Mouse (Mus musculus) erythroid progenitor cell, adult 5-6 weeks (primary cell): ENCODE results near the gene Madcam1. TPM values are rescaled to one million over a fixed set of nuclear protein-coding genes. Genes with fewer than 3 reads are reported as not detected.

Source experiments
- ATAC-seq: replicated peaks from 2 replicates; pipeline ENCODE4 v1.8.0; 2016; ENCODE audit warnings: moderate number of reproducible peaks, mild to moderate bottlenecking, moderate TSS enrichment, inconsistent platforms; ENCODE audit not compliant: poor library complexity, low FRiP score, severe bottlenecking
- total RNA-seq, 2 experiments: library from RNA; stranded (forward) in 1 of 2; stranded (reverse) in 1 of 2; fragments of 150-400 nt in 1 of 2; fragments of 186-747, 209-891 nt in 1 of 2; gene quantifications; 2 replicates each; pipeline versions ENCODE4 v1.2.3 to v1.2.4; 2015 to 2017; ENCODE audit warnings: low replicate concordance in 2 of 2

The Madcam1 gene
- total RNA-seq, 2 experiments from 2014 or later, result not detected

DNA sequence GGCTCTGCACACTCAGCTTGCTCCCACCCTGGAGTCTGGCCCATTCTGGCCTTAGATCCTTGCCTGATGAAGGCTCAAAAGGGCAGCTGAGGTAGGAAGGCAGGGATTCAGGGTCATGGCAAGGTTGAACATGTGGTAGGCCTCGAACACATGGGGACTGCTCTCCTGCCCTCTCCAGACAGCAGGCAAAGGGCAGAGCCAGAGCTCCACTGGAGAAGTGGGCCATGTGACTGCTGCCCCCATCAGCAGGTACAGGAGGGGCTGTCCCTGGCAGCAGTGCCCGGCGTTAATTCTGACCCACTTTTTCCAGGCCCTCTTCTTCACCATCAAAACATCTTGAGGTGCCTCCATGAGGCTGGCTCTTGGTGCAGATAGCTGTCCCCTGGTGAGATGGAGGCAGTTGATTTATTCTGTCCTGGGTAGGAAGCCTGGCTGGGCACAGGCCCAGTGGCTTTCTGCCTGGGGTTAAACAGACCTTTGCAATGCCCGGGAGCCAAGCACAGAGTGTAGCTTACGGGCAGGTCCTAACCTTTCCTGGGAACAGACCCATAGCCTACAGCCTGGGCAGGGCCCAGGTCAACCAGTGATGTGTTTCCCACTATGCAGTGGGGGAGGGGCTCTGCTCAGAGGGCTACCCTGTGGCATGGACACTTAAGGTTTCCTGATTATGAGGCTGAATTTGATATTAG, 42.2 kb downstream of the Madcam1 start:
- ATAC-seq, result no peak

DNA sequence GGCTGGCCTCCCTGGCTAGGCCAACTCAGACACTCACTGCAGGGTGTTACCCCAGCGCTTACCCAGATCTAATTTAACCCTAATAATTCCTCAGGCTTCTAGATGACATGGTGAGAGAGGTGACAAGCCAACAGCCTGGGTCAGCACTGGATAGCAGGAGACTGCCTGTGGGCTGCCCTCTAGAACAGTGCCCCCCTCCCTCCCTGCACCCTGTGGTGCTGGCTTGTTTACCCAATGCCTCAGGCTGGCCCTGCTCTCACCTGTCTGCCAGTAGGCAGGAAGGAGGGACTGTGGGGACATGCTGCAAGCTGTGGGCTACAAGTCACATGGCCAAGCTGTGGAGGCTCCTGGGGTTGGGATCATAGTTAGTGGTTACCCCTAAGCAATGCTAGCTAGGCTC, 42.8 kb downstream of the Madcam1 start:
- no peak for ATAC-seq

DNA sequence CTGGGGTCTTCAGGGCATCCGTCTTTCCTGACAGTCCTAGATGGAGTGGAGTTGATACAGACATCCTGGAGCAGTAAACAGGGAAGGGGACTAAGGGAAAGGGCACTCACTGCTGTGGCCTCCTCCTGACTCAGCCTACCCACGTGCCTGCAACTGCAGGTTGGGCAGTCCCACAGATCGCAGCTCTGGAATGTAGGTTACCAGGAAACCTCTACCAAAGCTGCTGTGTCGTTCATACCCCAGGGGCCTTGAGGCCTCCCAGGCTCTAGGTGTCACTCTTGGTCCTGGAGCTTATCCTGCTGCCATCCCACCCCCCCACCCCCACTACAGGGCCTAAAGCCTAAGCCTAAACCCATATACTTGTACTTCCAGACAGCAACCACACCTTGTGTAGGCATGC, 43.4 kb downstream of the Madcam1 start:
- no peak for ATAC-seq

DNA sequence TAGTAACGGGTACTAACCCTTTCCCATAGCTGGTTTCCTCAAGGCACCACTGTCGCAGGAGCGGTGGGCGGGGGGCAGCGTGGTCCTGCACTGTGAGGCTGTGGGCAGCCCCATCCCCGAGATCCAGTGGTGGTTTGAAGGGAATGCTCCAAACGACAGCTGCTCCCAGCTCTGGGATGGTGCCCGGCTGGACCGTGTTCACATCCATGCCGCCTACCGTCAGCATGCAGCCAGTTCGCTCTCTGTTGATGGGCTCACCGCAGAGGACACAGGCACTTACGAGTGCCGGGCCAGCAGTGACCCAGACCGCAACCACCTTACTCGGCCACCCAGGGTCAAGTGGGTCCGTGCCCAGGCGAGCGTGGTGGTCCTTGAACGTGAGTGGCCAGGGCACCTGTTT, 44.3 kb downstream of the Madcam1 start:
- ATAC-seq, result no peak

DNA sequence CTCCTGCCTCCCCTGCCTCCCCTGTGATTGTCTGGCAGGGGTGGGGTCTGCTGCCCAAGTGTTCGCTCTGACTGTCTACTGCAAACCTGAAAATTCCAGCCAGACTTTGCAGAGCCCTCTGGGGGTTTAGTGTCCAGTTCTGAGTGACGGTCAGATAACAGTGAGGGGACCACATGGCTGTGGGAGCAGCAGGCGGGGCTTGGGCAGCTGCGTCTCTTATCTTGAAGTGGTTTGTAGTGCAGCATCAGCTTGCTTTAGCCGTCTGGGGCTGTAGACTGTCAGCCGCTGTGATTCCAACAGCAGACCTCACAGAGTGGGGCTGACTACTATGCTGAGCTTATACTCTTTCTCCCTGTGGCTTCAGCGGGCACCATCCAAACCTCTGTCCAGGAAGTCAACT, 44.9 kb downstream of the Madcam1 start:
- no peak for ATAC-seq

DNA sequence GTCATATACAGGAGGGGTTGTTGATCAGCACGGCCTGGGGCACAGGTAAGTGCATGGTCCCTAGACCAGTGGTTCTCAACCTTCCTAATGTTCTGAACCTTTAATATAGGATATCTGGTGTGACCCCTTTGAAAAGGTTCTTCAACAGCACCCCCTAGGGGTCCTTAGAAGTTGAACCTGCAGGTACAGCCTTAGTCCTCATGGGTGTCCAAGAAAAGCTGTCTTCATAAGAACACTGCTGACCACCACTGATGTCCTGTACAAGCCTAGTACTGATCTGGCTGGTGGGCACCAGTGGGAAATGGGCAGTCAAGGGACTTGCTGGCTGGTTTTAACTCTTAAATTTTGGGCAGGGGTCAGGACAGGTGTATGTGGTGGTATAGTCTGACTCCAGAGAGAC, 47.7 kb downstream of the Madcam1 start:
- peak; percentile 23; the same call in 1 of the 2 replicates for ATAC-seq

DNA sequence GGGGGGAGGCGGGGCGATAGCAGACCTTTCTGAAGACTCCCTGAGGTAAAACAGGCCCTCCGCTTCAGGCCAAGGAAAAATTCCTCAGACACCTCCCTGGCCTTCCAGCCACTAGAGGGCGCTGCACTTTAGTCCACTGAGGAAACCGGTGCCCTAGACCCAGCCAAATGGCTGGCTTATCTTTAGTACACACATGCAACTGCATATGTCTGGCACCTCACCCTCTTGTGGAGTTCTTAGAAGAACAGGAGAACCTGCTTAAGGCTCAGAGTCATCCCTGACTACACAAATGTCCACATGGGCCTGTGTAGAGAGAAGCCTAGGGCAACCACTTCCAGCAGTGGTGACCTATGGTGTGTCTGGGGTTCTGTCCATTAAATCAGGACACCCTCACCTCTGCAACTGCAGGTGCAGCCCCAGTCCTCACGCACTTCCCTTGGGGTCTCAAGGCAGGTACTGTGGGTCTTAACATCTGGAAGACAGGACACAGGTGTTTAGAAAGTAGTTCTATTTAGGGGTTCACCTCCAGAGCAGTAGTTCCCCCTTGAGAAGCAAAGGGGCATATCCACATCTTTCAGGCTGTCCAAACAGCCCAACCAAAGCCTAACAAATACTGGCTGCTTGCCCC, 48.3 kb downstream of the Madcam1 start:
- ATAC-seq, result peak; percentile 88

DNA sequence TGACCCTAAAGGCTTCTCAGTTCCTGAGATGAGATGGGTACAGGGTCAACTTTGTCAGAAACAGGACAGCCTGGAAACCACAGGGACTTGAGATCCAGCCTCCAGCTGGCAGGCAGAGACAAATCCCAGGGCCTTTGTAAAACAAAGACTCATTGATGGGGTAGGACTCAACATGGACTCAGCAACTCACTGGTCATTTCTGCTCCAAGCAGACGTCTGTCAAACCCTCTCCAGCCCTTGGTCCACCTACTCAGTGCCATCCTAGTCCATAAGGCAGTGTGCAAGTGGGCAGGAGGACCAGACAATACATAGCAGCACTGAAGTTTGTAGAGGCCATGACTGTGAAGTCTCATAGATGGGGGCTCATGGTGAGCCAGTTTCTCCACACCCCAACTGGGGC, 48.8 kb downstream of the Madcam1 start:
- no peak for ATAC-seq

DNA sequence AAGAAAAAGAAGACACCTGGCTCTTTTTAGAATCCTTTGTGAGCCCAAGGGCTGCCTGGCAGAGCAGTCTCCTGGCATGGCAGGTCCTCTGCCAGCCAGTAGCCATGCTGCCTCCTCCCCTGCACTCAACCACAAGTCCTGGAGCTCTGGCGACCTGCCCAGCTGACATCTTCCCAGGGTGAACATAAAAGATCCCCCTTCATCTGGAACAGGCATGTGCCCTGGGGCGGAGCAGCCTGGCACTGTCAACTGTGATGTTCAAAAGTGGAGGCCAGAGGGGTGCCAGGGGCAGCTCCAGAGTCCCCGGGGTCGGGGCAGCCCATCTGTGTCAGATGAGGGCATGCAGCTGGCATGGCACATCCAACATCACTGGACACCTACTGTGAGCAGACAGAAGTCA, 50.6 kb downstream of the Madcam1 start:
- ATAC-seq, result no peak

DNA sequence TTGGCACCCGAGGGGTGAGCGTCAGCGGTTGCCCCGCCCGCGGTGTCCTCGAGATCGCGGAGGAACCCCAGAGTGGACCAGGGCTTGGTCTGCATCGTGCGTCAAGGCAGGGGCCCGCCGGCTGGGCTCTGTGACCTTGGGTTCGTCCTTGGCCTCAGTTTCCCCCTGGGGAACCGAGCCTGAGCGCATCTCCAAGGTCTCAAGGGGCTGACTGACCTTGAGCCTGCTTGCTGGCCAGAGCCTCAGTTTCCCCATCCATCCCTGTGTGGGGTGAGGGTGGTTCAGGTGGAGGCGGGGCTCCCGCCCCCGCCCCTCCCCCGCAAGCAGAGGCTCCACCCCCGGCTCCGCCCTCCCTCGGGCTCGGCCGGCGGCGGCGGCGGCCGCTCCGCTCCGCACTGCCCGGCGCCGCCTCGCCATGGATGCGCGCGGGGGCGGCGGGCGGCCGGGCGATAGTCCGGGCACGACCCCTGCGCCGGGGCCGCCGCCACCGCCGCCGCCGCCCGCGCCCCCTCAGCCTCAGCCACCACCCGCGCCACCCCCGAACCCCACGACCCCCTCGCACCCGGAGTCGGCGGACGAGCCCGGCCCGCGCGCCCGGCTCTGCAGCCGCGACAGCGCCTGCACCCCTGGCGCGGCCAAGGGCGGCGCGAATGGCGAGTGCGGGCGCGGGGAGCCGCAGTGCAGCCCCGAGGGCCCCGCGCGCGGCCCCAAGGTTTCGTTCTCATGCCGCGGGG, 52.1 kb downstream of the Madcam1 start, which contains the start of gene Hcn2:
Hcn2 (plus strand) TSS at position 381 of the 734 bp plus-strand sequence.
- ATAC-seq, result no peak

DNA sequence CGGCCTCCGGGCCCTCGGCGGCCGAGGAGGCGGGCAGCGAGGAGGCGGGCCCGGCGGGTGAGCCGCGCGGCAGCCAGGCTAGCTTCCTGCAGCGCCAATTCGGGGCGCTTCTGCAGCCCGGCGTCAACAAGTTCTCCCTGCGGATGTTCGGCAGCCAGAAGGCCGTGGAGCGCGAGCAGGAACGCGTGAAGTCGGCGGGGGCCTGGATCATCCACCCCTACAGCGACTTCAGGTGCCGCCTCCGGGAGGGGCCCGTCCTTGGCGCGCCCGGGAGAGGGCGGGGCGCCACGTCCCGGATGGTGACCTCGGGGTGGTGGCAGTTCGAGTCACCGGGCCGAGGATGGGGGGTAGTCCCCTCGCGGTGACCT, 52.6 kb downstream of the Madcam1 start:
- ATAC-seq, result no peak

DNA sequence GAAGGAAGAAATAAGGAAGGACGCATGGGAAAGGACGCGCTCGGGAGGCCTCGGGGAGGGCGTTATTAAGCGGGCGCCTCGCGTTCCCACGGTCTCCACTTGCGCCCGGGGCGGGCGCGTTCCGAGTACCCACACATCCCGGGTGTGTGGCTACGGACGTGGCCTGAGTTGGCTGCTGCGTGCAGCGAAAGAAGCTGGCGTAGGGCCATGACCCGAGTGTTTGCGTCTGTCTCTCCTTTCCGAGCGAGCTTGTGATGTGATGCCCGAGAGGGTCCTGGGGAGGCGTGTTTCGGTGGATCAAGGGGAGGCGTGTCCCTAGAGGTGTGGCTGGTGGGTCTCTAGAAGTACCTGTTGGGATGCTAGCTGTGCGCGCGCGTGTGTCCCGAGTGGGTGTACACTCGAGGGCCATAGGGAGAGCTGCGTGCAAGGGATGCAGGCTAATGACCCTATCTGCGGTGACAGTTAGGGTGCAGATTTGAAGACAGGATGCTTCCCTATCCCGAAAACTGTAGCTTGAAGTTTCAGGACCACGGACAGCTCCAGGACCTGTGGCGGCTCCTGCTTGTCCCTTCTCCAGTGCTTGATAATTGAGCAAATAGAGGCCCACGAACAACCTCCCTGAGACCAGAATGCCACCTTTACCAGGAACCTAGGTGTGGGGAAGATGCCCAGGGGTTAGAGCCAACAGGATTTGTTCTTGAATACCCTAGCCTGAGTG, 53.4 kb downstream of the Madcam1 start:
- ATAC-seq, result 0 out of 2 replicates have a peak, but pooled peaks have one; percentile 31

Other genes with a start within 250 kb of the Madcam1 start
- not detected in 2 replicates for gene Vmn2r83, start 195.8 kb upstream of the Madcam1 start, total RNA-seq (2015; ENCODE audit: low replicate concordance)
- gene Vmn2r83, start 195.8 kb upstream of the Madcam1 start, total RNA-seq (2017; ENCODE audit: low replicate concordance), result not detected in 2 replicates
- 2.5 TPM in 1 of 2 replicates, not detected in the other for gene Plpp2, start 130.8 kb upstream of the Madcam1 start, total RNA-seq (2015; ENCODE audit: low replicate concordance)
- gene Plpp2, start 130.8 kb upstream of the Madcam1 start, total RNA-seq (2017; ENCODE audit: low replicate concordance), result not detected in 2 replicates
- gene Mier2, start 109.4 kb upstream of the Madcam1 start, total RNA-seq (2015; ENCODE audit: low replicate concordance), result not detected in 2 replicates
- gene Mier2, start 109.4 kb upstream of the Madcam1 start, total RNA-seq (2017; ENCODE audit: low replicate concordance), result 0.77 TPM in 1 of 2 replicates, not detected in the other
- not detected in 2 replicates for gene Theg, start 77.2 kb upstream of the Madcam1 start, total RNA-seq (2015; ENCODE audit: low replicate concordance)
- not detected in 2 replicates for gene Theg, start 77.2 kb upstream of the Madcam1 start, total RNA-seq (2017; ENCODE audit: low replicate concordance)
- not detected in 2 replicates for gene C2cd4c, start 50.5 kb upstream of the Madcam1 start, total RNA-seq (2015; ENCODE audit: low replicate concordance)
- gene C2cd4c, start 50.5 kb upstream of the Madcam1 start, total RNA-seq (2017; ENCODE audit: low replicate concordance), result not detected in 2 replicates
- gene Shc2, start 26.6 kb upstream of the Madcam1 start, total RNA-seq (2015; ENCODE audit: low replicate concordance), result not detected in 2 replicates
- not detected in 2 replicates for gene Shc2, start 26.6 kb upstream of the Madcam1 start, total RNA-seq (2017; ENCODE audit: low replicate concordance)
- not detected in 2 replicates for gene Odf3l2, start 18.8 kb upstream of the Madcam1 start, total RNA-seq (2015; ENCODE audit: low replicate concordance)
- gene Odf3l2, start 18.8 kb upstream of the Madcam1 start, total RNA-seq (2017; ENCODE audit: low replicate concordance), result not detected in 2 replicates
- 12.2 and 15.9 TPM in 2 replicates for gene Tpgs1, start 4.8 kb downstream of the Madcam1 start, total RNA-seq (2015; ENCODE audit: low replicate concordance)
- 1.9 and 8.3 TPM in 2 replicates for gene Tpgs1, start 4.8 kb downstream of the Madcam1 start, total RNA-seq (2017; ENCODE audit: low replicate concordance)
- gene Cdc34, start 17.6 kb downstream of the Madcam1 start, total RNA-seq (2015; ENCODE audit: low replicate concordance), result 42.2 and 66.7 TPM in 2 replicates
- gene Cdc34, start 17.6 kb downstream of the Madcam1 start, total RNA-seq (2017; ENCODE audit: low replicate concordance), result 82.7 and 87.2 TPM in 2 replicates
- not detected in 2 replicates for gene Gzmm, start 24.5 kb downstream of the Madcam1 start, total RNA-seq (2015; ENCODE audit: low replicate concordance)
- not detected in 2 replicates for gene Gzmm, start 24.5 kb downstream of the Madcam1 start, total RNA-seq (2017; ENCODE audit: low replicate concordance)
- 1,896 and 2,324 TPM in 2 replicates for gene Bsg, start 39.9 kb downstream of the Madcam1 start, total RNA-seq (2015; ENCODE audit: low replicate concordance)
- 1,328 and 1,345 TPM in 2 replicates for gene Bsg, start 39.9 kb downstream of the Madcam1 start, total RNA-seq (2017; ENCODE audit: low replicate concordance)
- not detected in 2 replicates for gene Hcn2, start 52.1 kb downstream of the Madcam1 start, total RNA-seq (2015; ENCODE audit: low replicate concordance)
- gene Hcn2, start 52.1 kb downstream of the Madcam1 start, total RNA-seq (2017; ENCODE audit: low replicate concordance), result not detected in 2 replicates
- gene Polrmt, start 82.0 kb downstream of the Madcam1 start, total RNA-seq (2015; ENCODE audit: low replicate concordance), result 8.0 TPM in 1 of 2 replicates, not detected in the other
- gene Polrmt, start 82.0 kb downstream of the Madcam1 start, total RNA-seq (2017; ENCODE audit: low replicate concordance), result 0.64 and 4.4 TPM in 2 replicates
- not detected in 2 replicates for gene Fgf22, start 90.5 kb downstream of the Madcam1 start, total RNA-seq (2015; ENCODE audit: low replicate concordance)
- not detected in 2 replicates for gene Fgf22, start 90.5 kb downstream of the Madcam1 start, total RNA-seq (2017; ENCODE audit: low replicate concordance)
- gene Rnf126, start 102.4 kb downstream of the Madcam1 start, total RNA-seq (2015; ENCODE audit: low replicate concordance), result 40.0 and 58.7 TPM in 2 replicates
- gene Rnf126, start 102.4 kb downstream of the Madcam1 start, total RNA-seq (2017; ENCODE audit: low replicate concordance), result 18.3 and 19.4 TPM in 2 replicates
- 5.4 TPM in 1 of 2 replicates, not detected in the other for gene Fstl3, start 112.7 kb downstream of the Madcam1 start, total RNA-seq (2015; ENCODE audit: low replicate concordance)
- gene Fstl3, start 112.7 kb downstream of the Madcam1 start, total RNA-seq (2017; ENCODE audit: low replicate concordance), result 0.38 and 1.3 TPM in 2 replicates
- 25.6 and 44.0 TPM in 2 replicates for gene Prss57, start 126.4 kb downstream of the Madcam1 start, total RNA-seq (2015; ENCODE audit: low replicate concordance)
- 1.1 and 6.5 TPM in 2 replicates for gene Prss57, start 126.4 kb downstream of the Madcam1 start, total RNA-seq (2017; ENCODE audit: low replicate concordance)
- gene Palm, start 129.0 kb downstream of the Madcam1 start, total RNA-seq (2015; ENCODE audit: low replicate concordance), result 8.8 and 16.2 TPM in 2 replicates
- gene Palm, start 129.0 kb downstream of the Madcam1 start, total RNA-seq (2017; ENCODE audit: low replicate concordance), result 2.0 and 9.2 TPM in 2 replicates
- not detected in 2 replicates for gene Misp, start 156.4 kb downstream of the Madcam1 start, total RNA-seq (2015; ENCODE audit: low replicate concordance)
- gene Misp, start 156.4 kb downstream of the Madcam1 start, total RNA-seq (2017; ENCODE audit: low replicate concordance), result not detected in 2 replicates
- 134 and 185 TPM in 2 replicates for gene Ptbp1, start 189.9 kb downstream of the Madcam1 start, total RNA-seq (2015; ENCODE audit: low replicate concordance)
- 89.3 and 94.7 TPM in 2 replicates for gene Ptbp1, start 189.9 kb downstream of the Madcam1 start, total RNA-seq (2017; ENCODE audit: low replicate concordance)
- 247 and 296 TPM in 2 replicates for gene Prtn3, start 209.9 kb downstream of the Madcam1 start, total RNA-seq (2015; ENCODE audit: low replicate concordance)
- gene Prtn3, start 209.9 kb downstream of the Madcam1 start, total RNA-seq (2017; ENCODE audit: low replicate concordance), result 52.3 and 54.7 TPM in 2 replicates
- 0.84 TPM in 1 of 2 replicates, not detected in the other for gene Plppr3, start 210.1 kb downstream of the Madcam1 start, total RNA-seq (2015; ENCODE audit: low replicate concordance)
- gene Plppr3, start 210.1 kb downstream of the Madcam1 start, total RNA-seq (2017; ENCODE audit: low replicate concordance), result 0.83 and 1.7 TPM in 2 replicates
- gene Elane, start 221.7 kb downstream of the Madcam1 start, total RNA-seq (2015; ENCODE audit: low replicate concordance), result 613 and 617 TPM in 2 replicates
- 146 and 166 TPM in 2 replicates for gene Elane, start 221.7 kb downstream of the Madcam1 start, total RNA-seq (2017; ENCODE audit: low replicate concordance)
- not detected in 2 replicates for gene Cfd, start 226.3 kb downstream of the Madcam1 start, total RNA-seq (2015; ENCODE audit: low replicate concordance)
- not detected in 2 replicates for gene Cfd, start 226.3 kb downstream of the Madcam1 start, total RNA-seq (2017; ENCODE audit: low replicate concordance)
- gene Med16, start 244.4 kb downstream of the Madcam1 start, total RNA-seq (2015; ENCODE audit: low replicate concordance), result 5.9 and 17.7 TPM in 2 replicates
- gene Med16, start 244.4 kb downstream of the Madcam1 start, total RNA-seq (2017; ENCODE audit: low replicate concordance), result 8.0 and 9.1 TPM in 2 replicates
- gene Gm26602, start 246.3 kb downstream of the Madcam1 start, total RNA-seq (2015; ENCODE audit: low replicate concordance), result not detected in 2 replicates
- 22.8 TPM in 1 of 2 replicates, not detected in the other for gene Gm26602, start 246.3 kb downstream of the Madcam1 start, total RNA-seq (2017; ENCODE audit: low replicate concordance)